Mouse (Mus musculus): ENCODE results near the gene Utp3. TPM values are rescaled to one million over a fixed set of nuclear protein-coding genes. Genes with fewer than 3 reads are reported as not detected.

The Utp3 gene
- total and polyA plus RNA-seq, 3 experiments = 55.5 to 169 (median 66.6) TPM

- Histone ChIP-seq H3K27ac (ENCODE audit: insufficient read depth, low read depth) (no peak overlapping the region), H3K9me3 (replicated peaks; ENCODE audit: low read length) (no peaks in the 10 kb centered on the region), H3K79me2 (replicated peaks; ENCODE audit: control insufficient read depth, extremely low read depth, insufficient read depth, poor library complexity, severe bottlenecking) (no peaks in the 10 kb centered on the region; the same call in 1 of the 2 replicates), H3K4me1 (ENCODE audit: control insufficient read depth in 1 of 2, insufficient read depth in 2 of 2) (0 out of 4 replicates have a peak, but pooled peaks cover 0 to 2% of the 10 kb centered on the region in 2 experiments), H3K36me3 (replicated peaks in 1 of 2; ENCODE audit: control insufficient read depth in 1 of 2, insufficient read depth in 1 of 2, low read length in 1 of 2) (peaks cover 2 to 63% of the 10 kb centered on the region in 2 experiments), H3K4me3 (replicated peaks in 1 of 3; ENCODE audit: low read depth in 2 of 3, low read length in 2 of 3, poor library complexity in 1 of 3) (no peak overlapping the region), H3K27me3 (replicated peaks) (no peaks in the 10 kb centered on the region), H3K4me2 (ENCODE audit: insufficient read depth, low read depth, poor library complexity, severe bottlenecking) (no peak overlapping the region), H3K9ac (ENCODE audit: insufficient read depth, low read depth) (no peak overlapping the region)
- no peak for TF ChIP-seq MAFK (IDR thresholded peaks at IDR 0.05; ENCODE audit: insufficient replicate concordance, low read length)
- TF ChIP-seq MAX (IDR thresholded peaks at IDR 0.05; ENCODE audit: low read length) = no peak
- dilution Hi-C loops (cut with MboI; ENCODE audit: extremely low pct_ligation_motif_present, extremely low pct_unique_long_range_greater_than_20kb, low sequenced_read_pairs) = no loop called here
- in situ Hi-C loops (cut with MboI; ENCODE audit: low pct_ligation_motif_present, low pct_unique_long_range_greater_than_20kb, low sequenced_read_pairs) = no loop called here
- no peak for DNase-seq (ENCODE audit: extremely low read depth)
Observed at GRCm38 (mm10) chr5:88594173-88594569, 39.9 kb downstream of the Utp3 start.

GRCm38 (mm10) chr5:88595537-88596455 is 41.5 kb downstream of the Utp3 start:
- dilution Hi-C loops (cut with MboI; ENCODE audit: extremely low pct_ligation_motif_present, extremely low pct_unique_long_range_greater_than_20kb, low sequenced_read_pairs) = no loop called here
- in situ Hi-C loops (cut with MboI; ENCODE audit: low pct_ligation_motif_present, low pct_unique_long_range_greater_than_20kb, low sequenced_read_pairs) = no loop called here
- Histone ChIP-seq H3K79me2 (replicated peaks; ENCODE audit: control insufficient read depth, extremely low read depth, insufficient read depth, poor library complexity, severe bottlenecking) (peaks cover under 1% of the 10 kb centered on the region; the same call in 1 of the 2 replicates), H3K27ac (ENCODE audit: insufficient read depth, low read depth) (no peak overlapping the region), H3K9me3 (replicated peaks; ENCODE audit: low read length) (no peaks in the 10 kb centered on the region), H3K9ac (ENCODE audit: insufficient read depth, low read depth) (no peak overlapping the region), H3K4me2 (ENCODE audit: insufficient read depth, low read depth, poor library complexity, severe bottlenecking) (no peak overlapping the region), H3K4me1 (ENCODE audit: control insufficient read depth in 1 of 2, insufficient read depth in 2 of 2) (peaks cover 0 to 8% of the 10 kb centered on the region in 2 experiments; a peak in 2 of 4 replicates), H3K27me3 (replicated peaks) (no peaks in the 10 kb centered on the region), H3K4me3 (replicated peaks in 1 of 3; ENCODE audit: low read depth in 2 of 3, low read length in 2 of 3, poor library complexity in 1 of 3) (no peak overlapping the region), H3K36me3 (replicated peaks in 1 of 2; ENCODE audit: control insufficient read depth in 1 of 2, insufficient read depth in 1 of 2, low read length in 1 of 2) (peaks cover 2 to 54% of the 10 kb centered on the region in 2 experiments)
- no peak for DNase-seq (ENCODE audit: extremely low read depth)
- no peak for TF ChIP-seq ZNF384 (IDR thresholded peaks at IDR 0.05; ENCODE audit: low read depth, low read length)

- Histone ChIP-seq H3K4me2 (ENCODE audit: insufficient read depth, low read depth, poor library complexity, severe bottlenecking) (no peak overlapping the region), H3K4me1 (ENCODE audit: control insufficient read depth in 1 of 2, insufficient read depth in 2 of 2) (peaks cover 2 to 20% of the 10 kb centered on the region in 2 experiments; a peak in 3 of 4 replicates), H3K27ac (ENCODE audit: insufficient read depth, low read depth) (no peak overlapping the region), H3K4me3 (replicated peaks in 1 of 3; ENCODE audit: low read depth in 2 of 3, low read length in 2 of 3, poor library complexity in 1 of 3) (no peak overlapping the region), H3K36me3 (replicated peaks in 1 of 2; ENCODE audit: control insufficient read depth in 1 of 2, insufficient read depth in 1 of 2, low read length in 1 of 2) (peaks cover 2 to 35% of the 10 kb centered on the region in 2 experiments), H3K9ac (ENCODE audit: insufficient read depth, low read depth) (no peak overlapping the region), H3K27me3 (replicated peaks) (no peaks in the 10 kb centered on the region), H3K79me2 (replicated peaks; ENCODE audit: control insufficient read depth, extremely low read depth, insufficient read depth, poor library complexity, severe bottlenecking) (peaks cover 6% of the 10 kb centered on the region), H3K9me3 (replicated peaks; ENCODE audit: low read length) (no peaks in the 10 kb centered on the region)
- no peak for TF ChIP-seq POLR2A (IDR thresholded peaks at IDR 0.05; ENCODE audit: low read depth, low read length)
- TF ChIP-seq MEF2A (IDR thresholded peaks at IDR 0.05; ENCODE audit: borderline replicate concordance, low read depth, low read length) = no peak
- no peak for TF ChIP-seq JUND (conservative IDR thresholded peaks at IDR 0.05; ENCODE audit: low read depth, low read length)
- no peak for TF ChIP-seq RCOR1 (conservative IDR thresholded peaks at IDR 0.05; ENCODE audit: low read depth, low read length)
- no peak for TF ChIP-seq MAFK (IDR thresholded peaks at IDR 0.05; ENCODE audit: insufficient replicate concordance, low read length)
- TF ChIP-seq ZNF384 (IDR thresholded peaks at IDR 0.05; ENCODE audit: low read depth, low read length) = no peak
- TF ChIP-seq JUN (IDR thresholded peaks at IDR 0.05; ENCODE audit: insufficient read depth, low read depth, low read length) = no peak
- TF ChIP-seq CHD2 (IDR thresholded peaks at IDR 0.05; ENCODE audit: low read length) = no peak
- TF ChIP-seq UBTF (IDR thresholded peaks at IDR 0.05; ENCODE audit: low read depth, low read length) = no peak
- TF ChIP-seq ZKSCAN1 (IDR thresholded peaks at IDR 0.05; ENCODE audit: borderline replicate concordance, low read depth, low read length) = no peak
- dilution Hi-C loops (cut with MboI; ENCODE audit: extremely low pct_ligation_motif_present, extremely low pct_unique_long_range_greater_than_20kb, low sequenced_read_pairs) = no loop called here
- no peak for DNase-seq (ENCODE audit: extremely low read depth)
- in situ Hi-C loops (cut with MboI; ENCODE audit: low pct_ligation_motif_present, low pct_unique_long_range_greater_than_20kb, low sequenced_read_pairs) = no loop called here
Observed at GRCm38 (mm10) chr5:88598961-88599360, 44.7 kb downstream of the Utp3 start.
